Mouse (Mus musculus): ENCODE measurements around the gene Gm20388. TPM values are rescaled to one million over a fixed set of nuclear protein-coding genes. Genes with fewer than 3 reads are reported as not detected.
"Not testable (repeated sequence)": the region's sequence is repeated elsewhere in the genome, so short reads cannot be mapped to it uniquely, and the experiment has no call there.

The Gm20388 gene
- polyA plus RNA-seq, 1 experiment from 2014 or later: not detected

DNA sequence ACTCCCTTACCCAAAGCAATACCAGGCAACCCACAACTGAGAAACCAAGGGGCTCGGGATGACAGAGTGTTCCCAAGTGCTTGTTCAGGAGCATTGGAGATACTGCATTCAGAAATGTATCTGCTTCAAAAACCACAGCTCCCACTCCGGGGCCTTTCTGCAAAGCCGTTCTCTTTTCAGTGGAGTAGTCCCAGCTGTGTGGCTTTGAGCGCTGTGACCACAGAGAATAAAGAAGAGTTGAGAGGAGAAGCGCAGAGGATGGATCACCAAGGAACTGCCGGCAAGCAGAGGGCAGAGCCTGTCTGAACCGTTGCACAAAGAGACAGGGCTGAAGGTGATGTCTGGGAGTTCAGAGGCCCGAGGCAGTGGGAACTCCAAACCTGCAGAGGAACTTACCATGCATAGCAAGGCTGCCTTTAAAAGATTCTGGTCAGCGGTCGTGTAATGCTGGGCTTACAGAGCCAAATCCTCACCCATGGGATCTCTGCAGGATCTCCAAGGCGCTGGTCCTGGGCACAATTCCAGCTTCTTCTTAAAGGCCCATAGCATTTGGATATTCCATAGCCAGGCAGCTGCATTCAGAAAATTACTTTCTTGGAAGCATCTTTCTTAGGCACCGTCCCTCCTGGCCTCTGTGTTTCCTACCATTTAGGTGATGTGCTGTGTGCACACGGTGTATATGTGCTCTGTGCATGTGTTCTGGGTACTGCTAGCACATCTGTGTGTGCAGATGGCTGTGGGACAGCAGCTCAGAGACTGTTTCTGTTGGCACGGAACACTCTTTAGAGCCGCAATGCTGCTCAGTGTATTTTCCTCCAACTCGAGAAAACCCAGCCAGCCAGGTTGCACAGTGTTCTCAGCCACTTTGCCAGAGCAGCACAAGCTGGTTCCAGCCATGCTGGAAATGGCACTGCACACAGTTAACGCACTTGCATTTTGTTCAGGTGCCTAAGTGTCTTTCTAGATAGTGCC lies 4261.2 kb downstream of the Gm20388 start:
- ATAC-seq (ENCODE audit: low FRiP score, low TSS enrichment): no peak
- no peak overlapping the region for H3K9ac ChIP-seq (ENCODE audit: low read length)
- TF ChIP-seq CTCF (IDR thresholded peaks at IDR 0.05; ENCODE audit: low read depth): no peak
- H3K27me3 ChIP-seq (ENCODE audit: control insufficient read depth, insufficient read depth, low read length): no peaks in the 10 kb centered on the region
- 43% methylated on average over 17 of the region's 17 CpGs for WGBS
- H3K4me3 ChIP-seq (ENCODE audit: low read depth, low read length): no peak overlapping the region
- 0 out of 2 replicates have a peak overlapping the region, but pooled peaks have one; percentile 9 for H3K4me2 ChIP-seq (replicated peaks; ENCODE audit: low read depth)
- DNase-seq (ENCODE audit: low spot score): no peak
- peak overlapping the region; percentile 3 for H3K27ac ChIP-seq (replicated peaks)
- no peaks in the 10 kb centered on the region for H3K9me3 ChIP-seq (ENCODE audit: control insufficient read depth, low read length)
- H3K4me1 ChIP-seq (replicated peaks; ENCODE audit: control insufficient read depth, insufficient read depth): no peaks in the 10 kb centered on the region
- no peaks in the 10 kb centered on the region for H3K36me3 ChIP-seq (ENCODE audit: control insufficient read depth, insufficient read depth, low read length)

DNA sequence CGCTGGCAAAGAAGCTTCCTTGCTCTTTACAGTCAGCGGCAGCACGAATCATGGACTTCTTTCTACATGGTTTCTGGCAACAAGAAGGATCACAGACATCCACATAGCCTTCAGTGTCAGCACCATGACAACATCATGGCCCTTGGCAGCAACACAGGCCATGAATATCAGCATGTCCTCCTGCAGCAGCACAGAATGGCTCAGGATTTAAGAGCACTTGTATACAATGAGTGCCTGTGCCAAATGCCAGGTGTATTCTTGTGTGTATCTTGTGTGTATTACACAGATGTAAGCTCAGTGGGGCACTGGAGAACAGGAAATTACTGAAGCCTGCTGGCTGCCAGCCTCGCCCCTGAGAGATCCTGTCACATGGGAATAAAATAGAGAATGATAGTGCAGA lies 4263.0 kb downstream of the Gm20388 start:
- ATAC-seq (ENCODE audit: low FRiP score, low TSS enrichment) (no peak), DNase-seq (ENCODE audit: low spot score) (no peak)
- 70% methylated on average over 4 of the region's 4 CpGs for WGBS

DNA sequence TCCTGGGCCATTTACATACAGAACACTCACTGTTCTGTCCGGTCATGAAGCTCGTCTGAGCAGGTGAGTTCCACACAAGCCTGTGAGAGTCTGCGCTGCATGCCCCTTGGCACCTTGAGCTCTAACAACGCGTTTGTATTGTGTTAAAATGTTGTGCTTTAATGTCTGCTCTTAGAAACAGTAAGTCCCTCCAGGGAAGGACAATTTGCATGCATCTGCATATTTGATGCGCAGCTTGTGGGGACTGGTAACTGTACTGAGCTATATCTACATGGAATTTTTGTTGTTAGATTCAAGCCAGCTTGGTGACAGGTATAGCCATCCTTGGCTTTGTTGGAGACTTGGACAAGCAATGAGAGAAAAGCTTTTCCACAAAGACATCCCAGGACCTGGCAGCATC lies 4265.5 kb downstream of the Gm20388 start:
- Histone ChIP-seq H3K4me1 (replicated peaks; ENCODE audit: control insufficient read depth, insufficient read depth) (no peaks in the 10 kb centered on the region), H3K4me3 (ENCODE audit: low read depth, low read length) (no peak overlapping the region), H3K27ac (replicated peaks) (no peak overlapping the region), H3K9me3 (ENCODE audit: control insufficient read depth, low read length) (no peaks in the 10 kb centered on the region), H3K36me3 (ENCODE audit: control insufficient read depth, insufficient read depth, low read length) (no peaks in the 10 kb centered on the region), H3K9ac (ENCODE audit: low read length) (no peak overlapping the region), H3K27me3 (ENCODE audit: control insufficient read depth, insufficient read depth, low read length) (no peaks in the 10 kb centered on the region), H3K4me2 (replicated peaks; ENCODE audit: low read depth) (no peak overlapping the region)
- ATAC-seq (ENCODE audit: low FRiP score, low TSS enrichment): no peak
- TF ChIP-seq CTCF (IDR thresholded peaks at IDR 0.05; ENCODE audit: low read depth) (no peak), EP300 (optimal IDR thresholded peaks at IDR 0.05) (no peak)
- WGBS: 87% methylated on average over 6 of the region's 6 CpGs
- no peak for DNase-seq (ENCODE audit: low spot score)

More for the DNA sequence above, 4263.0 kb downstream of the Gm20388 start:
- H3K36me3 ChIP-seq (ENCODE audit: control insufficient read depth, insufficient read depth, low read length): no peaks in the 10 kb centered on the region
- no peaks in the 10 kb centered on the region for H3K9me3 ChIP-seq (ENCODE audit: control insufficient read depth, low read length)
- no peak overlapping the region for H3K9ac ChIP-seq (ENCODE audit: low read length)
- no peak overlapping the region for H3K4me3 ChIP-seq (ENCODE audit: low read depth, low read length)
- no peak overlapping the region for H3K27ac ChIP-seq (replicated peaks)
- H3K4me1 ChIP-seq (replicated peaks; ENCODE audit: control insufficient read depth, insufficient read depth): no peaks in the 10 kb centered on the region
- peak; percentile 21; the same call in 1 of the 2 replicates for TF ChIP-seq CTCF (IDR thresholded peaks at IDR 0.05; ENCODE audit: low read depth)
- TF ChIP-seq EP300 (optimal IDR thresholded peaks at IDR 0.05): no peak
- no peak overlapping the region for H3K4me2 ChIP-seq (replicated peaks; ENCODE audit: low read depth)
- H3K27me3 ChIP-seq (ENCODE audit: control insufficient read depth, insufficient read depth, low read length): no peaks in the 10 kb centered on the region

DNA sequence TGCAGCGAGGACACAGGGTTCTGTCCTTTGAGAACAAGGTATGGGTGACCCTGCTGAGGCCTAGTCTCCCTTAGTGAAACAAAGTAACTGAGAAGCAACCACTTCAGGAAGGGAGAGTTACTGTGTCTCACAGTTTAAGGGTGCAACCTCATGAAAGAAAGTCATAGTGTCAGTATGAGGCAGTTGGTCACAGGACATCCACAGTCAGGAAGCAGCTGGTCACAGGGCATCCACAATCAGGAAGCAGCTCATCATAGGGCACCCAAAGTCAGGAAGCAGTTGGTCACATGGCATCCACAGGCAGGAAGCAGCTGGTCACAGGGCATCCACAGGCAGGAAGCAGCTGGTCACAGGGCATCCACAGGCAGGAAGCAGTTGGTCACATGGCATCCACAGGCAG lies 4266.5 kb downstream of the Gm20388 start:
- H3K36me3 ChIP-seq (ENCODE audit: control insufficient read depth, insufficient read depth, low read length); H3K4me3 ChIP-seq (ENCODE audit: low read depth, low read length); H3K9me3 ChIP-seq (ENCODE audit: control insufficient read depth, low read length); DNase-seq (ENCODE audit: low spot score); H3K27me3 ChIP-seq (ENCODE audit: control insufficient read depth, insufficient read depth, low read length); ATAC-seq (ENCODE audit: low FRiP score, low TSS enrichment); H3K9ac ChIP-seq (ENCODE audit: low read length); H3K4me2 ChIP-seq (replicated peaks; ENCODE audit: low read depth); H3K4me1 ChIP-seq (replicated peaks; ENCODE audit: control insufficient read depth, insufficient read depth); H3K27ac ChIP-seq (replicated peaks): not testable (repeated sequence)
- 91% methylated on average over 1 of the region's 1 CpGs for WGBS

DNA sequence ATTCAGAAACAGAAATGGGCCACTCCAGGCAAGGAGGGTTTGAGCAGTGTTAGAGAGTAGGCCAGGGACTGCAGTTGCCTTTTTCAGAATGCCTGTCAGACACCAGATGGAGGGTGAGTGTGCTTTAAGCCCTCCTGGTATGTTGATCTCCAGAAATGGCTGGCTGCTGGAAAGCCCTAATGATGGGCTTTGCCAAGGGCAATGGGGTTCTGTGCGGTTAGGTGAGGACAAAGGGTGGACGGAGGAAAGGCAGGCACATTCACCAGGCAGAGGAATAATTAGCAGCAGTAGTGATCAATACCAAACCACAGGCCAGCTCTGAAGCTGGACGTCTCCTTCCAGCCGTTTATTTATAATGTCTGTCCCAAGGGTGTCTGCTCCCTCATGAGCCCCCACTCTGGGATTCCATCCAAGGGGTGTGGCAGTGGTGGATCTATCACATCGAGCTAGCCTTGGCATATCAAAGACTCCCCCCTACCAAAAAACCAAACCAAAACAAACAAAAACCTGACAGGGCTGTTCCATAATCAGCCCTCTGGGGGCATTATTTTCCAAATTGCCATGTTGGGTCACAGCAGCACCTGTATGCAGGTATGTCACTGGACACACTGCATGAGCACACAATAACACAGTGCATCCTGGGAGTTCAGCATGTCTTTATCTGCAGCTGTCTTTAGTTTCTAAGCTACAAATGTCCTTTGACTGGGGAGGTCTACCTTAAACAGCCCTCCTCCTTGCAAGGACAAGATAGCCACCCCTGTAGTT lies 4270.2 kb downstream of the Gm20388 start:
- ATAC-seq (ENCODE audit: low FRiP score, low TSS enrichment) (no peak), DNase-seq (ENCODE audit: low spot score) (no peak)
- TF ChIP-seq CTCF (IDR thresholded peaks at IDR 0.05; ENCODE audit: low read depth) (no peak), EP300 (optimal IDR thresholded peaks at IDR 0.05) (no peak)
- Histone ChIP-seq H3K9me3 (ENCODE audit: control insufficient read depth, low read length) (no peaks in the 10 kb centered on the region), H3K27me3 (ENCODE audit: control insufficient read depth, insufficient read depth, low read length) (no peaks in the 10 kb centered on the region), H3K4me3 (ENCODE audit: low read depth, low read length) (no peak overlapping the region), H3K4me2 (replicated peaks; ENCODE audit: low read depth) (no peak overlapping the region), H3K9ac (ENCODE audit: low read length) (no peak overlapping the region), H3K4me1 (replicated peaks; ENCODE audit: control insufficient read depth, insufficient read depth) (no peaks in the 10 kb centered on the region), H3K27ac (replicated peaks) (peak overlapping the region; percentile 30; the same call in 1 of the 2 replicates), H3K36me3 (ENCODE audit: control insufficient read depth, insufficient read depth, low read length) (no peaks in the 10 kb centered on the region)
- 40% methylated on average over 5 of the region's 5 CpGs for WGBS
